Mouse (Mus musculus) kidney, embryonic 15.5 days (tissue): ENCODE data around the gene Cstad. TPM values are rescaled to one million over a fixed set of nuclear protein-coding genes. Genes with fewer than 3 reads are reported as not detected.

ENCODE experiments used
- ATAC-seq: fragments of 200-750 bp; cut with Nextera tagmentation; replicated peaks from 2 replicates; pipeline ENCODE4 v1.8.0; 2017; ENCODE audit warnings: moderate TSS enrichment; ENCODE audit not compliant: low FRiP score
- H3K27ac ChIP-seq: fragments of 300-500 bp; sonication (generic); 2 replicates; pipeline ENCODE4 v1.5.1; 2015; ENCODE audit warnings: mild to moderate bottlenecking, inconsistent platforms
- H3K27me3 ChIP-seq: fragments of 300-500 bp; sonication (generic); 2 replicates; pipeline ENCODE4 v1.6.1; 2015; ENCODE audit warnings: inconsistent platforms
- H3K36me3 ChIP-seq: fragments of 300-500 bp; sonication (generic); 2 replicates; pipeline ENCODE4 v1.6.1; 2015; ENCODE audit warnings: inconsistent platforms
- H3K4me1 ChIP-seq: fragments of 300-500 bp; sonication (generic); 2 replicates; pipeline ENCODE4 v1.6.1; 2015; ENCODE audit warnings: inconsistent platforms
- H3K4me2 ChIP-seq: fragments of 300-500 bp; sonication (generic); 2 replicates; pipeline ENCODE4 v1.6.1; 2015; ENCODE audit warnings: moderate library complexity, mild to moderate bottlenecking, inconsistent platforms
- H3K4me3 ChIP-seq: fragments of 300-500 bp; sonication (generic); replicated peaks from 2 replicates; pipeline ENCODE4 v1.5.1; 2015; ENCODE audit warnings: mild to moderate bottlenecking, inconsistent platforms
- H3K9ac ChIP-seq: fragments of 300-500 bp; sonication (generic); 2 replicates; pipeline ENCODE4 v1.6.1; 2015; ENCODE audit warnings: mild to moderate bottlenecking, inconsistent platforms
- H3K9me3 ChIP-seq: fragments of 300-500 bp; sonication (generic); replicated peaks from 2 replicates; pipeline ENCODE4 v1.6.1; 2016; ENCODE audit warnings: inconsistent platforms
- WGBS: fragments of 180-500 bp; shearing (Covaris S2); methylation state at CpG from one replicate; pipeline ENCODE4 v1.1.7; 2015; ENCODE audit warnings: mixed read lengths; 5-methylcytosine and 5-hydroxymethylcytosine counted together
- polyA plus RNA-seq: library from polyadenylated mRNA; unstranded; fragments of >200 nt; fragmentation: Nextera tagmentation; extraction: Ambion mirVana; gene quantifications from 2 replicates; pipeline ENCODE4 v1.2.1, GENCODE M21; 2015

Cstad gene
- polyA plus RNA-seq, 1 experiment from 2014 or later: 1.8 TPM

GRCm38 (mm10) chr2:30640021-30640481 is 45.2 kb downstream of the Cstad start:
- H3K27me3 ChIP-seq: no peaks in the 10 kb centered on the region
- H3K4me3 ChIP-seq: no peak overlapping the region
- peak; percentile 61; the same call in 1 of the 2 replicates for ATAC-seq
- peak overlapping the region; percentile 85 for H3K27ac ChIP-seq
- peaks cover 41% of the 10 kb centered on the region for H3K4me1 ChIP-seq
- H3K4me2 ChIP-seq: peak overlapping the region; percentile 24; the same call in 1 of the 2 replicates
- H3K9me3 ChIP-seq: no peaks in the 10 kb centered on the region
- WGBS: 7% methylated on average over 11 of the region's 11 CpGs
- no peak overlapping the region for H3K9ac ChIP-seq
- H3K36me3 ChIP-seq: no peaks in the 10 kb centered on the region

GRCm38 (mm10) chr2:30642810-30643209 is 48.0 kb downstream of the Cstad start:
- no peak for ATAC-seq
- H3K9ac ChIP-seq: no peak overlapping the region
- no peak overlapping the region for H3K4me3 ChIP-seq
- no peaks in the 10 kb centered on the region for H3K36me3 ChIP-seq
- H3K27me3 ChIP-seq: no peaks in the 10 kb centered on the region
- H3K27ac ChIP-seq: no peak overlapping the region
- no peaks in the 10 kb centered on the region for H3K9me3 ChIP-seq
- peaks cover 52% of the 10 kb centered on the region for H3K4me1 ChIP-seq
- no peak overlapping the region for H3K4me2 ChIP-seq
- WGBS: 12% methylated on average over 5 of the region's 5 CpGs

- Histone ChIP-seq H3K9me3 (no peaks in the 10 kb centered on the region), H3K36me3 (no peaks in the 10 kb centered on the region), H3K4me2 (no peak overlapping the region), H3K27ac (peak overlapping the region; percentile 18; the same call in 1 of the 2 replicates), H3K4me3 (no peak overlapping the region), H3K27me3 (no peaks in the 10 kb centered on the region), H3K9ac (no peak overlapping the region), H3K4me1 (peaks cover 57% of the 10 kb centered on the region)
- 80% methylated on average over 7 of the region's 7 CpGs for WGBS
- no peak for ATAC-seq
Measured at GRCm38 (mm10) chr2:30643422-30643821, 48.6 kb downstream of the Cstad start.

GRCm38 (mm10) chr2:30646833-30647232 is 52.0 kb downstream of the Cstad start:
- peak; percentile 30; the same call in 1 of the 2 replicates for ATAC-seq
- Histone ChIP-seq H3K4me3 (no peak overlapping the region), H3K27ac (peak overlapping the region; percentile 90), H3K9ac (0 out of 2 replicates have a peak overlapping the region, but pooled peaks have one; percentile 17), H3K27me3 (no peaks in the 10 kb centered on the region), H3K4me2 (peak overlapping the region; percentile 28; the same call in 1 of the 2 replicates), H3K36me3 (no peaks in the 10 kb centered on the region), H3K9me3 (no peaks in the 10 kb centered on the region), H3K4me1 (peaks cover 48% of the 10 kb centered on the region)
- WGBS: 28% methylated on average over 5 of the region's 5 CpGs

GRCm38 (mm10) chr2:30647303-30647881 is 52.6 kb downstream of the Cstad start:
- WGBS: 7% methylated on average over 11 of the region's 11 CpGs
- no peaks in the 10 kb centered on the region for H3K27me3 ChIP-seq
- peaks cover 53% of the 10 kb centered on the region for H3K4me1 ChIP-seq
- no peaks in the 10 kb centered on the region for H3K9me3 ChIP-seq
- H3K4me2 ChIP-seq: peak overlapping the region; percentile 28; the same call in 1 of the 2 replicates
- ATAC-seq: peak; percentile 86
- no peak overlapping the region for H3K4me3 ChIP-seq
- H3K36me3 ChIP-seq: no peaks in the 10 kb centered on the region
- H3K27ac ChIP-seq: peak overlapping the region; percentile 90
- H3K9ac ChIP-seq: 0 out of 2 replicates have a peak overlapping the region, but pooled peaks have one; percentile 17

- H3K27me3 ChIP-seq: no peaks in the 10 kb centered on the region
- H3K4me3 ChIP-seq: no peak overlapping the region
- 0 out of 2 replicates have a peak, but pooled peaks have one; percentile 4 for ATAC-seq
- H3K36me3 ChIP-seq: no peaks in the 10 kb centered on the region
- WGBS: 32% methylated on average over 13 of the region's 13 CpGs
- peak overlapping the region; percentile 90 for H3K27ac ChIP-seq
- H3K9me3 ChIP-seq: no peaks in the 10 kb centered on the region
- no peak overlapping the region for H3K4me2 ChIP-seq
- H3K4me1 ChIP-seq: peaks cover 53% of the 10 kb centered on the region
- H3K9ac ChIP-seq: no peak overlapping the region; the same call in 1 of the 2 replicates
Measured at GRCm38 (mm10) chr2:30647882-30648494, 53.1 kb downstream of the Cstad start.

- WGBS: 63% methylated on average over 9 of the region's 9 CpGs
- Histone ChIP-seq H3K9ac (no peak overlapping the region), H3K4me2 (no peak overlapping the region), H3K27ac (peak overlapping the region; percentile 96), H3K4me1 (peaks cover 66% of the 10 kb centered on the region), H3K27me3 (no peaks in the 10 kb centered on the region), H3K9me3 (no peaks in the 10 kb centered on the region), H3K4me3 (no peak overlapping the region), H3K36me3 (no peaks in the 10 kb centered on the region)
- no peak for ATAC-seq
Measured at GRCm38 (mm10) chr2:30650249-30650648, 55.4 kb downstream of the Cstad start.

GRCm38 (mm10) chr2:30651831-30652230 is 57.0 kb downstream of the Cstad start:
- no peak overlapping the region for H3K9ac ChIP-seq
- H3K4me1 ChIP-seq: peaks cover 68% of the 10 kb centered on the region
- H3K4me2 ChIP-seq: no peak overlapping the region
- ATAC-seq: no peak
- H3K27ac ChIP-seq: peak overlapping the region; percentile 96
- H3K36me3 ChIP-seq: no peaks in the 10 kb centered on the region
- H3K9me3 ChIP-seq: no peaks in the 10 kb centered on the region
- no peak overlapping the region for H3K4me3 ChIP-seq
- WGBS: 86% methylated on average over 1 of the region's 1 CpGs
- no peaks in the 10 kb centered on the region for H3K27me3 ChIP-seq

GRCm38 (mm10) chr2:30652581-30653037 is 57.8 kb downstream of the Cstad start:
- H3K4me1 ChIP-seq: peaks cover 68% of the 10 kb centered on the region
- 4% methylated on average over 13 of the region's 13 CpGs for WGBS
- H3K4me3 ChIP-seq: no peak overlapping the region
- H3K27ac ChIP-seq: peak overlapping the region; percentile 96
- ATAC-seq: peak; percentile 61
- H3K4me2 ChIP-seq: peak overlapping the region; percentile 31
- no peaks in the 10 kb centered on the region for H3K9me3 ChIP-seq
- no peaks in the 10 kb centered on the region for H3K27me3 ChIP-seq
- H3K36me3 ChIP-seq: no peaks in the 10 kb centered on the region
- H3K9ac ChIP-seq: 0 out of 2 replicates have a peak overlapping the region, but pooled peaks have one; percentile 8

- Histone ChIP-seq H3K27ac (peak overlapping the region; percentile 96), H3K4me1 (peaks cover 68% of the 10 kb centered on the region), H3K27me3 (no peaks in the 10 kb centered on the region), H3K36me3 (no peaks in the 10 kb centered on the region), H3K9ac (0 out of 2 replicates have a peak overlapping the region, but pooled peaks have one; percentile 8), H3K9me3 (no peaks in the 10 kb centered on the region), H3K4me3 (no peak overlapping the region), H3K4me2 (no peak overlapping the region; the same call in 1 of the 2 replicates)
- 76% methylated on average over 4 of the region's 4 CpGs for WGBS
- no peak for ATAC-seq
Measured at GRCm38 (mm10) chr2:30653046-30653445, 58.2 kb downstream of the Cstad start.

- ATAC-seq: no peak
- peak overlapping the region; percentile 96 for H3K27ac ChIP-seq
- no peak overlapping the region for H3K4me3 ChIP-seq
- peaks cover 76% of the 10 kb centered on the region for H3K4me1 ChIP-seq
- H3K4me2 ChIP-seq: no peak overlapping the region
- H3K36me3 ChIP-seq: no peaks in the 10 kb centered on the region
- WGBS: 77% methylated on average over 9 of the region's 9 CpGs
- no peaks in the 10 kb centered on the region for H3K9me3 ChIP-seq
- H3K9ac ChIP-seq: no peak overlapping the region
- H3K27me3 ChIP-seq: no peaks in the 10 kb centered on the region
Measured at GRCm38 (mm10) chr2:30654158-30654557, 59.3 kb downstream of the Cstad start.

GRCm38 (mm10) chr2:30654582-30654981 is 59.7 kb downstream of the Cstad start:
- Histone ChIP-seq H3K4me2 (no peak overlapping the region), H3K9ac (no peak overlapping the region), H3K27me3 (no peaks in the 10 kb centered on the region), H3K27ac (peak overlapping the region; percentile 96), H3K4me3 (no peak overlapping the region), H3K4me1 (peaks cover 80% of the 10 kb centered on the region), H3K9me3 (no peaks in the 10 kb centered on the region), H3K36me3 (no peaks in the 10 kb centered on the region)
- ATAC-seq: no peak
- 71% methylated on average over 6 of the region's 6 CpGs for WGBS
